Mouse (Mus musculus) urinary bladder, adult 2 months (tissue): ENCODE data around the gene Rhobtb3. TPM values are rescaled to one million over a fixed set of nuclear protein-coding genes. Genes with fewer than 3 reads are reported as not detected.
A peak's percentile ranks its signal among the peaks of the same experiment; 100 is the strongest.
"Not testable (repeated sequence)": the region's sequence is repeated elsewhere in the genome, so short reads cannot be mapped to it uniquely, and the experiment has no call there.

Source experiments
- DNase-seq: peaks from one replicate; pipeline ENCODE4 v3.0.0; 2022; ENCODE audit warnings: low spot score
- polyA plus RNA-seq: library from polyadenylated mRNA; depleted of rRNA; stranded (reverse); fragments of >200 nt; gene quantifications from 2 replicates; pipeline ENCODE4 v1.2.3, GENCODE M21; 2012

Rhobtb3 gene
- polyA plus RNA-seq, 1 experiment = 10.1 TPM

DNA sequence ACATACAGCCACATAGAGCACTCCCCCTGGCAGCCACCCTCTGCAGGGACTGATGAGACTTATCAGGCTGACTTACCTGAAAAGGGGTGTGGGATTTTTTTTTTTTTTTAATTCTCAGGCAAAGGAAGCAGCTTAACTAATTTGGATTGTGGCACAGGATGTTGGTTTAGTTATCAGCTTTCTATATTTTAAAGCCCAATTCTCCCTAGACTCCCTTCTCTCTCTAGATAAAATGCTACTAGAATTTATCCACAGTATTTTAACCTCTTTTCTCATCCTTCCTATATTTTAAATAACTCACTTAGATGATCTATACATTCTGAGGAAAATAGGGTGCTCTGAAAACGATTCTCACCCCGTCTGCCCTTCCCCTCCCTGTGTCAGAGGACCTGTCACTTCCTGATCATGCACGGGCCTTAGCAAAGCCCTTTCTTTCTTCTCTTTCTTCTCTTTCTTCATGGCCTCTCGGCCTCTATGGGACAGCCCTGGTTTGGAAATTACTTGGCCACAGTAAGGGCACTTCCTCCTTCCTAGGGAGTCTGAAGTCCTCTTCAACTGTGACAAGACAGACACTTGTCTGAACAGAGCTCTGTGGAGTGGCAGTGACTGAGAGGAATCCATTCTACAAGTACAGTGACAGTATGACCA lies 98.1 kb downstream of the Rhobtb3 start:
- no peak for DNase-seq

DNA sequence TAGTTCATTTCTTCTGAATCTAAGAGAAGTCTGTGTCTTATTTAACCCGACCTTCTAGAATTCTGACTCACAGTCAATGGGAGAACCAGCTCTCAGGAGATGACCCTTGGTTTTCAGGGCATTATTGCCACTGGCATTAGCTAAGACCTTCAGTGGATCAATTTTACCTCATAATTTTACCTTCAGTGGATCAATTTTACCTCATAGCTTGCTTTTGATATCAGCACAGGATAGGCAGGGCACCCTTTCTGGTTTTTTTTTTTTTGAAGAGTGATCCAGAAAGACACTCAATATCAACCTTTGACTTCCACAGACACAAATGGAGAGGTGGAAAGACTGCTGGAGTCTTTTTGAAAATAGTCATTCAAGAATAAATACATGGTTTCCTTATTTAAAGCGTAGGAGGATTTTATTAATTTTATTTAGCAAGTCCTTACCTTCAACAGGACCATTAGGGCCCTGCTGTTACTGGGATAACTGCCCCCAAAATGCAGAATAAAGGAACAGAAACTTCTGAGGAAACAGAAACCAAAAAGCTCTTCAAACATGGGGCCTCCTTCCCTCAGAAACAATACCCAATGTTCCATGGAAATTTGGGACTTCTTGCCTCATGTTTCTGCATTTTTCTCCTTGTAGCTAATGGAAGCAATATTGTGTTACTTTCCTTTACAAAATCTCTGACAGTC lies 98.7 kb downstream of the Rhobtb3 start:
- no peak for DNase-seq

DNA sequence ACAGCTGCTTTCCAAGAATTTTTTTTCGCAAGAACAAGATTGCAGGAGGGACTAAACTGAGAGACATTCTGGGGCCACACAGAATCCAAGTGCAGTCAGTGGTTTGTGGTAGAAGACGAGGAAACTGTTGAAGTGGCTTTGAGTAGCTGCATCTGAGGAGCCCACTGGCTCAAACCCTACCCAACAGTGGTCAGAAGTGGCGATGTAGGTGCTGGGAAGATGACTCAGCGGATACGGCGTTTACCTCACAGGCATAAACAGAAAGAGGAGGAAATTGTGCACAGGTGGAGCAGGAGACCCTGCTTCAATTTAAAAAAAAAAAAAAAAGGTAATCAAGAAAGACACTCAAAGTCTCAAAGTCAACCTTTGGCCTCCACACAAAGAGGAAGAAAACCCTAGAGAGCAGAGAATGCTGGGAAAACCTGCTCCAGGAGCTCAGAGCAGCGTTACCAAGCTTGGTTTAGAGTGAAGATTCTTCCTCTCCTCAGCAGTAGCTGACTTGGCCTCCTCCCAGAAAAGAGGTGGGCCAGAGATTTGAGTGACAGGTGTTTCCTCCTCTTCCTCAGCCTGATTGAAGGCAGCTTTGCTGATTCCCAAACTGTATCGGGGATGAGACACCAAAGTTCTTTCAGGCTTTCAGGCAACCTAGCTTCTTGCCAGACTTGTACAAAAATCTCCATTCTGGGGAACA lies 99.6 kb downstream of the Rhobtb3 start:
- DNase-seq = no peak

DNA sequence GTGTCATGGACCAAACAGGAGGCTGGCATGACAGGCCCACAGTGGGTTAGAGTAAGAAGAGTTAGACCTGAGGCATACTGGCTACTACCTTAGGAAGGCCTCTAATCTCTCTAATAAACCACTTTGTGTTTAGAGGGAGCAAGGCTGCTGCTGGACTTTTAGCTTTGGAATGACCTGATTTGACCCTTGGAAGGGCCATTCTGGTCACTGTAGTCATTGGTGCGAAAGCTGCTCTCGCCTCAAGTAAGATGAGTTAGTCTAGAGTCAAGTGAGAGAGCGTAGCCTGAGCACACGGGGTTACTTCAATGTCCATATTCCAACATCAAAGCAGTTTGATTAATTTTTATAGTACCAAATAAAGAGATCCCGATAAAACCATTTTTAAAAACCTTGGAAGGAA lies 100.4 kb downstream of the Rhobtb3 start:
- no peak for DNase-seq

DNA sequence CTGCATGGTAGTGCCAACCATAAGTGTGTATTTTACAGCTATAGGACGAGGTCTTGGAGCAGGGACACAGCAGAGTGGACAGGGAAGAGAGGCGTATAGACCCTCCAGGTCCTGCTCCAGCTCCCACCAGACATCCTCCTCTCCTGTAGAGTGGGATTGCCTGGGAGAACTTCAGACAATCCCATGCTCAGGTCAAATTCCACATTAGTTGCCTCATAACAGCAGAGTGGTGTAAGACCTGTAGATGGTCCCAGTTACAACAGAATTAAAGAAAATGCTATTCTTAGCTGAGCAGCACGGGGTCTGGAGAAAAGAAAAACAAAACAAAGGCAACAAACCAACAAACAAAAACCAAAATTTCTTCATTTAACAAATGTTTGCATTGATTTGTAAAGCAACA lies 101.8 kb downstream of the Rhobtb3 start:
- DNase-seq = no peak

DNA sequence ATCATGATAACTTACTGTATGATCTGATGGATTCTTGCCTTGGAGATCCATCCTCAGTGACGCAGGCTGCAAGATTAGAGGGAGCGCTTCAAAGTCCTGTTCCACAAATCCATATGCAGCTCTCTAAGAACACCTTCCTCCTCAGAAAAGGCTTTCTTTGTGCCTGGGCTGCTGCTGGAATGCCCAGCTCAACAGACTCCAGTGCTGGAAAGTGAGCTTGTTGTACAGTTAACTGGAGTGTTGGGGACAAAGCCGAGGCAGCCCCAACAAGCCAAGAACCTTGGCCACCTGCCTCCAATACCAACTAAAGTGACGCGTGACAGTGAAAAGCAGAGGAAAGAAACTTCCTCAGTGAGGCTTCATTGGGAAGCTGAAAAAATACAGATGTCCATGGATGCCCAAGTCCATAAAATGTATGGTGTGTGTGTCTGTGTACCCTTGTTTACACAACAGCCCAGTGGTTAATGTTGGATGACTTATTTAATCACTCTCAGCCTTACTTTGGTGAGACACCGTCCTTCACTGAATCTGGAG lies 102.9 kb downstream of the Rhobtb3 start:
- DNase-seq = no peak

DNA sequence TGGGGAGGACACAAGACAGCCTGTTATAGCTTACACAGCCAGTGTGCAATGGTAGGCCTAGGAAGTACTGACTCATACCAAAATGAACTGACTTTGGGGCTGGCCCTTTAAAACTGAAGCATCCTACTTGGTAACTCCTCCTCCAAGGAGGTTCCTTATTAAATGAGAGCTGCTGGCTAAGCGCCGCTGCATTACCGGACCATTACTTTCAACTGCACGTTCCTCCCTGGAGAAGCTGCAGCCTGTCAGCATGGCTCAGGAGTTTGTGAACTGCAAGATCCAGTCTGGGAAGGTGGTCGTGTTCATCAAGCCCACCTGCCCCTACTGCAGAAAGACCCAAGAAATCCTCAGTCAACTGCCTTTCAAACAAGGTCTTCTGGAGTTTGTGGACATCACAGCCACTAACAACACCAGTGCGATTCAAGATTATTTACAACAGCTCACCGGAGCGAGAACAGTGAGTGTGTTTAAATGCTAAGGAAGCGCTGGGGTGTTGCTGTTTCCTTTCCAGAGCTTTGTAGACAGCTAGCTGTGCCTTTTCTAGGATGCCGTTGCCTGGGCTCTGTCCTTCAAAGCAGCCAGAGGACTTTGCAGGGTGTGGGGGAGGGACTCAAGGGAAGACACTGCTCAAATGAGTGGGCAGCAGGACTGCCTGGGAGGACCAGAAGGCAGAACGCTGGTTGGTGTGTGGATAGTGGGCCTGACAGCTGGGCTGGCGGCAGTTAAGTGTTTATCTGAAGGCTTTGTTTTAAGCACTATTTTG lies 103.8 kb downstream of the Rhobtb3 start, which contains the start of gene Glrx:
Glrx (plus strand) TSS at position 150 of the 763 bp plus-strand sequence.
- peak; percentile 43 for DNase-seq

DNA sequence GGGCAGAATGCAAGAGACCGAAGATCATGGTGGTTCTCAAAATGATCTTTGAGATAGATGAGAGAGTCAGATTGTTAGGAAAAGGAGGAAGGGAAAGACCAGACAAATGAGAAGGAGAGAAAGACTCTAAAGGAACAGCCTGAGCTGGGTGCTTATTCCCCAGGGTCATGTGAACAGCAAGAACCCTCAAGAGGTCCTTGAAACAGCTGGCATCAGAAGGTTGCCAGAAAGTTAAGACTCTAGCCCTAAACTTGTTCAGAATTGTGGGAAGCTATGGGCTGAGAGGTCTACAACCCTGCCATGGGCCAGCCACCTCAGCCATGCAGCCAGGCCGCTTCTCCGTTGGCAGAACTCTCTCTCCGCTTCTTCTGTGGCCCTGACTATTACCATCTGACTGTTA lies 105.2 kb downstream of the Rhobtb3 start:
- DNase-seq = no peak

DNA sequence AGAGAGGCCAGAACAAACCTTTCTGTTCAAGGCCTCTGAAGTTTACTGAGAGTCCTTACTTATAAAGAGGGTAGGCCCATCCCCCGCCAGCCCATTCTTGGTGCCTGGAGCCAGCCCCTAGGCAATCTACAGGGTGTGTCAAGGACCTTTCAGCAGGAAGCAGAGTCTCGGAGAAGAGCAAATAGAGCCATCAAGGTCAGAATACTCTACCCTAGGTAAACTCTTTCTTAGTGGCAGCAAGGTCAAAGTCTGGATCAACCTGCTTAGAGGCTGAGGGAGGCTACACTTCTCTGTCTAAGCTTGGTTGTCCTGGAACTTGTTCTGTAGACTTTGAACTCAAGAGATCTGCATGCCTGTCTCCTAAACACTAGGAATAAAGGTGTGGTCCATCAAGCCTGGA lies 108.3 kb downstream of the Rhobtb3 start:
- no peak for DNase-seq

DNA sequence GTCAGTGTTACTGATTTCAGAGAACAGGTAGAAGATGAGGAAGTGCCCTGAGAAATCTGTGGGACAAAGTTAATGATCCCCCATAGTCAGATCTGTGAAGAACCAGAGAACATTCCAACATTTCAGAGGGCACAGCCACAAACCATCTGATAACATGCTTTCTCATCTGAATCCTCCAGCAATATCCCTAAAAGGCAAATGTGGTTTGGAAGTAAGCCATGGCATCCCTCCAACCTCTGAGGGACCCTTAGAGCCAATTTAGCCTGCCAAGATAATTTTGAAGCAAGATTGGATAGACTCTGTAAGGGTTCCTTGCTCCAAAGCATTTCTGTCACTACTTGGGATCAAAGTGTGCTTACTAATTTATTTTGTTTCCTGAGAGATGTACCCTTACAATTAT lies 110.2 kb downstream of the Rhobtb3 start:
- no peak for DNase-seq

DNA sequence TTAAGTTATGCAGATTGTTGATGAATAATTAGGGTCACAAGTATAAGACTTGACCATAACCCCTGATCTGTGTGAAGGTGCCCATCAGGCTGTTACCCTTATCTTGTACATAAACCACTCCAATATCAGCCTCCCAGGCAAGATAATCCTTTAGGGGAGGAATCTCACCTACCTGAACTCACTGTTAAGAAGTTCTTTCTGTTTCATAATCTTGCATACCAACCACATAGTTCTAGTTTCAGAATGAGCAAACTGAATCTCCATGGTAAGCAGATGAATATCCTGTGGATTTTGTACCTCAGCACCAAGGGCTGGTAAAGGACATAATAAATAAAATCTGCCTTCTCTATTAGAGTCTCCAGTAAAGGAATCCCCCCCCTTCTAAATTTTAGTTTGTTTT lies 111.0 kb downstream of the Rhobtb3 start:
- DNase-seq = no peak

DNA sequence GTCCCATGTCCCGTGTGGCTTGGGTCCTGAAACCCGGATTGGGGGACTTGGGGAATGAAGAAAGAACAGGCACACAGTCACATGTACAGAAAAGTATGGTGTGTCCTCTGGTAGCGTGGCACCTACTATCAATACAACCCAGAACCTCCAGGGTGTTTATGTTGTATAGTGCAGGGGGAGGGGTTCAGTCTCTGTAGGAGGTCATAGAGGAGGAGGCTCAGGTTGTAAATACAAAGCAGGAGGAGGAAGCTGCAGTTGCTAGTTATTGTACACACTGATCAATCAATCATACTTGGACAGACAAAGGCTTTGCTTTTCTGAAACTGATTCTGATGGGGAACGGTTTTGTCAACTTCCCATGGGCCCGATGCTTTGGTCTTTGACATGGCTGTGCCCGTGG lies 112.0 kb downstream of the Rhobtb3 start:
- no peak for DNase-seq

DNA sequence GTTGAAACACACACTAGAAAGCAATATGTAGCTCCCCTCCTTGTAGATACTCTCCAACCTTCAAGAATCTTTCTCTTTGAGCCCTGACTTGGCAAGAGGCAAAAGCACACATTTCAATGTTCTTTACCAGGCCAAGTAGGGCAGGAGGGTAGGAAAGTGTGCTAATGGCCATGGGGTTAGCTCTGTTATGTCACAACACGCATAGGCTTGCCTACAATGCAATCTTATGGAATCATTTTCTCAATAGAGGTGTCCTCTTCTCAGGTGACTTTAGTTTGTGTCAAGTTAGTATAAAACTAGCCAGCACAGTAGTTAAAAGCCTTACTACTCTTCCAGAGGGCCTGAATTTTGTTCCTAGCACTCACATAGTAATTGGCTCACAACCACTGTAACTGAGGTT lies 113.0 kb downstream of the Rhobtb3 start:
- no peak for DNase-seq

DNA sequence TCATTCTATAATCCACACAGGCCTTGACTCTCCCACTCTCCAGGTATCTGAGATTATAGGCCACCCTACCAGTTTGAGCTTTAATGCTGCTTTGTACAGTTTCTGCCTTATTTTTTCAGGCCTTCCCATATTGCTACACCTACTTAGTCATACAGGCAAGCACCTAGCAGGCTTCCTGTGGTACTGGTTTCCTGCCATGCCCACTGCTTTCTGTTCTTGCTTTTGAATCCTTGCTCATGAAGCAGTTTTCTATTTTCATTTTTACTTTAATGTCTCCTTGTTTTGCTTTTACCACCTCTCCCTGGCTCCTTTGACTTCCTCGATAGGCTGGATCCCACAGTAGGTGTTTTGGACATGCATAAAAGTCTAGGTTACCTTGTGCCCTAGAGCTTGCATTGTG lies 118.3 kb downstream of the Rhobtb3 start:
- DNase-seq = no peak

DNA sequence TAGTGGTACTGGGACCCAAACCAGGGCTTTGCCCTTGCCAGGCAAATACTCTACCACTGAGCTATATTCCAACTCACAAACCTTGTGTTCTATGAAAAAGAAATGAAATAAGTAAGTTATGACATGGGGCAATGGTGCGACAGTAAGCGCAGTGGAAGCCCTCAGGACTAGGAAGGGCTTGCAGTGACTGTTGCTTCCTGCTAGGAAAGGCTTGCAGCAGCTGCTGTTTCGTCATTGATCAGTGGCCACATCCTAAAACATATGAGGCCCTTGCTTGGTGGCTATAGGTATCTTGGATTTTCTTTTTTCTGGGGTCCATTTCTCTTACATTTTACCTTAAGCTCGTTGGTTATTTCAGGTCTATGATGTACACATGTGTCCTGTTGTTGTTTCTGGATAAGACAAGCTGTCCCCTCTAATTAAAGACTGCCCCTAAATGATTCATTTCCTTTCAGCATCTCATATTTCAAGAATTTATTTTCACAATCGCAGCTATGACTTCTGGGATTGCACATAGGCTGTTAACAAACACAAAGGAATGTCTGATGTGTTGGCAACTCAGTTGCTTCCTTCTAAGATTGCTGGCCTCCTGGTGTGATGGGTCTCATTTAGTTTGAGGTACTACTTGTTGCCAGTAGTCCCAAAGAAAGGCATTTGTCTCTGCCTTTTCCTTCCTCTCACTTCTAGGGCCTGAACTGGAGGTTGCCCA lies 119.0 kb downstream of the Rhobtb3 start:
- DNase-seq = no peak

DNA sequence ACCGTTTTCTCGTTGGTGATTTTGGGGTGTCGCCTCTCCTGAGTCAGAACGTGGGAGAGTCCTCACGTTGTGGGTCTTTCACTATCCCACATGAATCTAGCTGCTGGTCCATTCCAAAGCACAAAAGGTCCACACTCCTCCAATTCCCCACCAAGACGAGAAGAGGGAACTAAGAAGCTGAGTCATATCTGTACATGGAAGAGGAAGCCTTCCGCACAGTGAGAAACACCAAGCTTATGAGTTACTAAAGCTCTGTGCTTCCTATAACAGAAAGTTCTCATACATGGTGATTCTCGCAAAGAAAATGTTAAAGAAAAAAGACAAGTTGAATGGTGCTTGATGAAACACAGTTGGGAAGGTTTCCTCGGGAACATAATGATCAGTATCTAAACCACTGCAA lies 120.5 kb downstream of the Rhobtb3 start:
- no peak for DNase-seq

DNA sequence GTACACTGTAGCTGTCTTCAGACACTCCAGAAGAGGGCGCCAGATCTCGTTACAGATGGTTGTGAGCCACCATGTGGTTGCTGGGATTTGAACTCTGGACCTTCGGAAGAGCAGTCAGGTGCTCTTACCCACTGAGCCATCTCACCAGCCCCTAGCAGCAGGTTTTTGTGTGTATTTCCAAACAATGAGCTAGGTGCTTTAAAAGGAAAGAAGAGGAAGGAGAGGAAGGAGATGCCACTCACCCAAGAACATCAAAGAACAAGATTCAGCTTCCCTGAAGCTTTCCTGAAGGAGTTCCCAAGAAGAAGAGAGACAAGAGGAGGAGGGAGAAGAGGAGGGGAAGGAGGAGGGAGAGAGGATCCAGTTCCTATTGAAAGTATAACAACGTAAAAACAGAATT lies 121.4 kb downstream of the Rhobtb3 start:
- not testable (repeated sequence) for DNase-seq

DNA sequence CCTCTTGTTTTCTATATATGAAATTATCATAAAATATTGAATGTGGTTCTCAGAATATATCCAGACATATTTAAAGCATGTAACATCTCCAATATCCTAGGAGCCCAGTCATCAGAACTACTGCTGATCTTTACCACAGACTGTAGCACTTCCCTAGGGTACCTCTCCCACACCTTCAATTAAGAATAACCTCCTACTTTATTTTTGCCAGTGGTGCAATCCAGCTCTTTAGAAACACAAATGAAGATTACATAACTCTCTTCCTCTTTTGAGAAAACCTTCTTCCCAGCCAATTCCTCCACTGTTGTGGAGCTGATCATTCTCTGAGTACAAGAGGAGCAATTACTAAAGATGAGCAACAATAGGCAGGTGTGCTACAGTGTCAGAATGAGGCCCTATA lies 123.8 kb downstream of the Rhobtb3 start:
- DNase-seq = no peak
